Mouse (Mus musculus) kidney, adult 11 months (tissue): ENCODE results near the gene Mfsd7a.
"Not testable (repeated sequence)": the region's sequence is repeated elsewhere in the genome, so short reads cannot be mapped to it uniquely, and the experiment has no call there.

Experiments used
- DNase-seq: peaks from one replicate; pipeline ENCODE4 v3.0.0; 2022

The Mfsd7a gene

GRCm38 (mm10) chr5:108448785-108449668 is at the start of gene Mfsd7a:
Gene Mfsd7a (minus strand): TSS chr5:108448891.
- peak; percentile 85 for DNase-seq

- DNase-seq: not testable (repeated sequence)
Observed at GRCm38 (mm10) chr5:108486148-108486547, 37.5 kb upstream of the Mfsd7a start.

DNA sequence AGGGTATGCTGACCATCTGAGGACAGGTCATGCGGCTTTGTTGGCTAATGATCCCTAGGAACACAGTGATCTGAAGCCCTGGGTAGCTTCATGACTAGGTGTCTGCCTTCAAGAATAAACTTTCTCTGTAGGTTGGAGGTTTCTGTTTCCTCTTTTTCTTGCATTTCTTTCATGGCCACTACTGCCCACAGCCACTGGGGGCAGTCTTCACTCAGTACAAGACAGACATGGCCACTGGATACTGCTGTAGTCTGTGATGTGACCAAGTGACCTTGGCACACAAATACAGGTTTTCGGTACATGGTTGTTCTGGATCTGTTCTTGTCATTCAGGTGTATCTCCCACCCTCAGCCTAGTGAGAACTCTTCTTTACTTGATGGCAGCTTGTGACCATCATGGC is 36.5 kb upstream of the Mfsd7a start:
- DNase-seq: no peak

DNA sequence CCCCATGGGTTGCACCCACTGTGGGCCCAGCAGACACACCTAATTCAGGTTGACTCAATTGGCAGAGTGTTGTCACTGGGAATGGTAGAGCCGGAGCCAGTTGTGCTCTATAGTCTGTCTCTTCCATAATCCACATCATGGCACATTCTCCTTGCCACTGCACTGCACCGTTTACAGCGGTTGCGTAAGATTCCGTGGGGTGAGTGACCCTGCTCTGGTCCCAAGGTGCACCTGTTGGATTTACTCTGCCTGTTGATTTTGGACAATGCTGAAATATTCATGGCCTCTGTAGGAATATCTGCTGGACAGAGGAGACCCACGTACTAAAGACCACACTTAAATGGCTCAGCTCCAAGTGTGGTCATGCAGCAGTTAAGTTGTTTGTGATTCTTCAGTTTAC is 34.3 kb upstream of the Mfsd7a start:
- DNase-seq: no peak

GRCm38 (mm10) chr5:108475977-108476376 is 27.3 kb upstream of the Mfsd7a start:
- DNase-seq: no peak

- DNase-seq: no peak
Observed at GRCm38 (mm10) chr5:108473737-108474136, 25.0 kb upstream of the Mfsd7a start.

- no peak for DNase-seq
Observed at GRCm38 (mm10) chr5:108469617-108470016, 20.9 kb upstream of the Mfsd7a start.

GRCm38 (mm10) chr5:108466647-108467046 is 18.0 kb upstream of the Mfsd7a start:
- DNase-seq: no peak

DNA sequence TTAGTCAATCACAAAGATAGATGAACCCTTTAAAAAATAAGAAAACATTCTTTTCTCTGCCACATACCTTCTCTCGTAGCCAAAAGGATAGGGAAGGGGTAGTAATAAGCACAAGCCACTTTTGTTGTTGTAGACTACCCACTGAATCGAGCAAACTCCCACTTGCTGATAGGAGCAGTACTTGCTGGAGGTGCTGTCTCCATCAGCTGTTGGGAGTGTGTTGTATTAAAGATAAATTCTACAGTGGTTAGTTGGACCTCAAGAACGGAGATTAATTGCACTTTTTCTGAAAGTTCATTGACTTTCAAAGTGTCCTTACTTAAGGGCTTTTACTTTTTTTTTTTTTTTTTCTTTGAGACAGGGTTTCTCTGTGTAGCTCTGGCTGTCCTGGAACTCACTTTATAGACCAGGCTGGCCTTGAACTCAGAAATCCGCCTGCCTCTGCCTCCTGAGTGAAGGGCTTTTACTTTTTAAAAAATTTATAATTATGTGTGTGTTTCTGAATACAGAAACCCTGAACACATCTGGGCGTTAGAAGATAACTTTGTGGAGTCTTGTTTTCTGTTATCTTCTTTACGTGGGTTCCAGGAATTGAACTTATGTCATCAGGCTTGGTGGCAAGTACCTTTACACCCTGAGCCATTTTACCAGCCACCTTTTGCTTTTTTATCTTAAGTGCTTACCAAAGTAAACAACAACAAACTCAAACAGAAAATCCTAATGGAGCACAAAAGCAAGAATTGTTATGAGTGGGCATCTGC is 16.6 kb upstream of the Mfsd7a start:
- DNase-seq: no peak

GRCm38 (mm10) chr5:108462446-108462845 is 13.8 kb upstream of the Mfsd7a start:
- no peak for DNase-seq

GRCm38 (mm10) chr5:108461082-108462065 is 12.7 kb upstream of the Mfsd7a start, which contains the start of gene Pcgf3:
Gene Pcgf3 (plus strand): TSS chr5:108461232.
- DNase-seq: peak; percentile 99

DNA sequence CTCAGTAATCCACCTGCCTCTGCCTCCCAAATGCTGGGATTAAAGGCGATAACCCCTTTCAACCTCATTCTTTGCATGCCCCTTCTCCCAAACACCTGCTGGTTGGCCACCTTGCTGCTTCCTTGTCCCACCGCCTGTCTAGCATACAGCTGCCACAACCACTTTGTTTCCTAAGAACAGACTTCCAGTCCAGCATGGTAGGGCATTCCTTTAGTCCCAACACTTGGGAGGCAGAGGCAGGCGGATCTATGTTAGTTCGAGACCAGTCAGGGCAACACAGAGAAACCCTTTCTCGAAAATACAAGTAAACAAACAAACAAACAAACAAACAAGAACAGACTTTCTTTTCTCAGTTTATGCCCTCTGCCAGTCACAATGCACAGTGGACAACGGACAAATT is 11.8 kb upstream of the Mfsd7a start:
- DNase-seq: peak; percentile 15

- DNase-seq: no peak
Observed at GRCm38 (mm10) chr5:108458706-108459105, 10.0 kb upstream of the Mfsd7a start.

DNA sequence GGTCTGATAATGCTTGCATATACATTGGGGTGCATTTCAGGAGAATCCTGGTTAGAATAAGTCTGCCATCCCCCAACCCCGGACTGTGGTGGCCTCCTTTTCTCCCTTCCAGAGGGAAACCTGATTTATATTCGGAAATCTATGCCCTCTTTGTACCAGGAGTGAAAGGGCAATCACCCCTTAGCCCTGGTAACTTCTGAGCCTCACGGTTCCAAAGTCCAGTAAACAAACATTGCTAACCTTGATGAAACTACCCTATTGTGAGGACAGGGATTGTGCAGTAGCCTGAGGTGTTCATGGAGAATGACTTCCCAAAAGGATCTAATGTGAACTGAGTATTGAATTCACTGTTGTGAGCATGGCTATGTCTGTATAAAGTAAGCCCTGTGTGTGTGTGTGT is 5.4 kb upstream of the Mfsd7a start:
- DNase-seq: peak; percentile 49

- no peak for DNase-seq
Observed at GRCm38 (mm10) chr5:108452422-108452821, 3.7 kb upstream of the Mfsd7a start.

DNA sequence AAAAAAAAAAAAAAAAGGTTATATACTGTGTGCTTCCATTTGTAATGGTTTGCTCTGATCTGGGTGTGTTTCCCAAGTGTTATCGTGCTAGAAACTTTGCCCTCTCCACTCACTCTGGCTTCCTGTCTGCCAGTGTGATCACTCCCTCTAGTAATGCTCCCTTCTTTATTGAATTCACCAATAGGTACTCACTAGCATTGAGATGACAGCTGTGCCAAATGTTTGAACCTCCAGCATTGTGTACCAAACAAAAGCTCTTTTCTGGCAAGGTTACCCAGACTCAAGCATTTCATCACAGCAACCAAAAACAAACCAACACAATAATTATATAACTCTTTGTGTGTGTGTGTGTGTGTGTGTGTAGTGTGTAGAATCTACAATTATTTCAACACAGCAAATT is 2.9 kb upstream of the Mfsd7a start:
- no peak for DNase-seq

- no peak for DNase-seq
Observed at GRCm38 (mm10) chr5:108450837-108451540, 2.3 kb upstream of the Mfsd7a start.

- no peak for DNase-seq
Observed at GRCm38 (mm10) chr5:108447857-108448256, 834 bp downstream of the Mfsd7a start.

DNA sequence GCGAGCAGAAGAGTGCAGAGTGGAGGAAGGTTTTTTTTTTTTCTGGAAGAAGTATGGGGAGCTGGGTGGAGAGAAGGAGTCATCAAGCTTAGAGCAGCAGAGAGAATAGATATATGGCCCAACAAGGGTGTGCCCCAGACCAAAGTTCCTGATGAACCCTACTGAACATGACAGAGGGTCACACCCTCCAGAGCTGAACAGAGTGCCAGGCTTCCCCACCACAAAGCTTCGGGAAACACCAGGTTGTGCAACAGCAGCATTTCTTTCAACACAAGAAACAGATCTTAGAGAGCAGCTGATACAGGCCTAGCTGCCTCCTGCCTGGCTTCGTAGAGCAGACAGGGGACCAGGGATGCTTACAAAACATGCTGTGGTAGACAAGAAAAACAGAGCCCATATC is 1.7 kb downstream of the Mfsd7a start:
- DNase-seq: no peak

DNA sequence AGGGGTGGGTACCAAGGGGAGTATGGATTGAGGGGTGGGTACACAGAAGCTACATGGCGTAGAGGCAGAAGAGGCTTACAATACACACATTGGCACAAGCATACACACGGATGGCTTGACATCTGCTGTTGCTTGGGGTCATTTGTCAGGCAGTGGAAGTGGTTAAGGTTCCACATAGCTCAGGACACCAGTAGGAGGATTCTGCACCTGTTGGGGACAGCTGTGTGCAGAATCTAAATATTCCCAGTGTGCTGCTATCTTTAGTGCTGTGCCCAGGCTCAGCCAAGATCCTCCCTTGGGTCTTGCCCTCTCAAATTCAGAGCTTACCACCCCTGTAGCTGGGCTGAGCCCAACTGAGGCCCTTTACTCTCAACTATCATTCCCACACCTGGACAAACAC is 12.6 kb downstream of the Mfsd7a start:
- DNase-seq: no peak

DNA sequence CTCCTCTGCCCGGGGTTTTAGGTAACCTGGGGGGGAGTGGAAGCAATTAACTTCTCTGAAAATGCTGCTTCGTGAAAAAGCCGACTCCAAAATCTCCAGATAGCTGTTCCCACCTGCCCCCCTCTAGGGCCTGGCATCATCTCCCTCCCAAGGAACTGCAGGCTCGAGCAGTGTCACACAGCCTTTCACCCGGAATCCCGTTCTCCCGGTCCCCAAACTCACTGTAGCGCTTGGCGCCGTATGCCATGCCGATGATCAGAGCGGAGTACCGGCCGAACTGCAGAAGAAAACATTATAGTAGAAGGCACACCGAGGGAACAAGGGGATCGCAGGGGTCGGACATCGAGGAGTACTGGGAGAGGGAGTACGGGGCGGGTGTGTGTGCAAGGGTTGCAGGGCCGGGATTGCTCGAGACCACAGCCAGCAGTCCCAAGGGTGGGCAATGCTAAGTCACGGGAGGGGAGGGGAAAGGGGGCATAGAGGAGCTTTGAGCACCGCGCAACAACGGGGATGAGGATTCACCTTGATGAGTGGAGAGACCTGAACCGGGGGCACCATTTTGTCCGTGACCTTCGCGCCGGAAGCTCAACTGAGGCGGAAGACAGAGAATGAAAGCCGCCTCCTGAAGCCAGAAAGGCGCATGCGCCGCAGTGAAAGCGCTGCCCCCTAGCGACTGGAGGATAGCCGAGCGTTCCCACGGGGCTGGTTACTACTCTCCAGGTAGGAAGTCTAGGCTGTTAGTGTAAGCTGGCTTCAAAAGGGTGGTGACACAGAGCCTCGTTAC is 14.7 kb downstream of the Mfsd7a start, which contains the start of gene Atp5k:
Atp5k (minus strand) TSS at position 645 of the 784 bp plus-strand sequence.
- peak; percentile 94 for DNase-seq
